Mouse (Mus musculus) embryonic facial prominence, embryonic 11.5 days (tissue): ENCODE measurements around the gene Ifit1bl2. TPM values are rescaled to one million over a fixed set of nuclear protein-coding genes. Genes with fewer than 3 reads are reported as not detected.
"Not testable (repeated sequence)": the region's sequence is repeated elsewhere in the genome, so short reads cannot be mapped to it uniquely, and the experiment has no call there.

ENCODE experiments used
- ATAC-seq: fragments of 200-750 bp; cut with Nextera tagmentation; replicated peaks from 2 replicates; pipeline ENCODE4 v1.8.0; 2017; ENCODE audit warnings: low read depth; ENCODE audit not compliant: insufficient number of reproducible peaks, low FRiP score, low TSS enrichment
- DNase-seq: peaks from one replicate; pipeline ENCODE4 v3.0.0-alpha.2; 2015; ENCODE audit warnings: low spot score
- H3K27ac ChIP-seq: fragments of 300-500 bp; sonication (generic); replicated peaks from 2 replicates; pipeline ENCODE4 v1.5.1; 2014; ENCODE audit warnings: mild to moderate bottlenecking, low read depth, low read length, control low read depth
- H3K27me3 ChIP-seq: fragments of 300-500 bp; sonication (generic); 2 replicates; pipeline ENCODE4 v1.6.1; 2014; ENCODE audit warnings: mild to moderate bottlenecking, low read length, moderate library complexity, mixed read lengths; ENCODE audit not compliant: control insufficient read depth, insufficient read depth
- H3K36me3 ChIP-seq: fragments of 300-500 bp; sonication (generic); replicated peaks from 2 replicates; pipeline ENCODE4 v1.6.1; 2014; ENCODE audit warnings: low read depth, mild to moderate bottlenecking, low read length, moderate library complexity, mixed read lengths; ENCODE audit not compliant: control insufficient read depth, insufficient read depth
- H3K4me1 ChIP-seq: fragments of 300-500 bp; sonication (generic); 2 replicates; pipeline ENCODE4 v1.6.1; 2014; ENCODE audit warnings: low read length, mixed read lengths; ENCODE audit not compliant: control insufficient read depth, insufficient read depth
- H3K4me2 ChIP-seq: fragments of 300-500 bp; sonication (generic); 2 replicates; pipeline ENCODE4 v1.6.1; 2014; ENCODE audit warnings: low read depth, mild to moderate bottlenecking, control low read depth, low read length, moderate library complexity
- H3K4me3 ChIP-seq: fragments of 300-500 bp; sonication (generic); 2 replicates; pipeline ENCODE4 v1.5.1; 2014; ENCODE audit warnings: low read depth, low read length, control low read depth
- H3K9ac ChIP-seq: fragments of 300-500 bp; sonication (generic); replicated peaks from 2 replicates; pipeline ENCODE4 v1.6.1; 2014; ENCODE audit warnings: mild to moderate bottlenecking, control low read depth, low read length
- H3K9me3 ChIP-seq: fragments of 300-500 bp; sonication (generic); replicated peaks from 2 replicates; pipeline ENCODE4 v1.6.1; 2016; ENCODE audit warnings: mild to moderate bottlenecking, low read length, inconsistent platforms, mixed read lengths; ENCODE audit not compliant: control insufficient read depth
- WGBS: fragments of 180-500 bp; shearing (Covaris S2); extraction: QIAGEN DNeasy Blood & Tissue Kit; methylation state at CpG from one replicate; pipeline ENCODE4 v1.1.7; 2014; 5-methylcytosine and 5-hydroxymethylcytosine counted together
- polyA plus RNA-seq: library from polyadenylated mRNA; unstranded; fragments of >200 nt; fragmentation: Nextera tagmentation; extraction: Ambion mirVana; gene quantifications from 2 replicates; pipeline ENCODE4 v1.2.1, GENCODE M21; 2014

The Ifit1bl2 gene
- polyA plus RNA-seq, 1 experiment from 2014 or later: 0.08 TPM

GRCm38 (mm10) chr19:34587898-34588692 lies 52.4 kb downstream of the Ifit1bl2 start:
- not testable (repeated sequence) for H3K9ac ChIP-seq, H3K36me3 ChIP-seq, H3K4me3 ChIP-seq, DNase-seq, ATAC-seq, H3K9me3 ChIP-seq, H3K4me1 ChIP-seq, H3K27ac ChIP-seq, H3K27me3 ChIP-seq, H3K4me2 ChIP-seq
- 79% methylated on average over 6 of the region's 12 CpGs for WGBS

GRCm38 (mm10) chr19:34585740-34586458 lies 54.6 kb downstream of the Ifit1bl2 start:
- H3K27me3 ChIP-seq, H3K36me3 ChIP-seq, H3K9me3 ChIP-seq, H3K4me2 ChIP-seq, H3K4me3 ChIP-seq, H3K4me1 ChIP-seq, H3K9ac ChIP-seq, H3K27ac ChIP-seq, ATAC-seq, DNase-seq: not testable (repeated sequence)
- 73% methylated on average over 5 of the region's 5 CpGs for WGBS

- DNase-seq, ATAC-seq: not testable (repeated sequence)
- 49% methylated on average over 2 of the region's 2 CpGs for whole genome bisulfite sequencing
Observed at GRCm38 (mm10) chr19:34583126-34583766, 57.3 kb downstream of the Ifit1bl2 start, which contains the start of gene Ifit3. Gene Ifit3 (plus strand): TSS chr19:34583531.

GRCm38 (mm10) chr19:34582696-34583095 lies 57.8 kb downstream of the Ifit1bl2 start:
- WGBS: 86% methylated on average over 2 of the region's 2 CpGs
- not testable (repeated sequence) for DNase-seq, ATAC-seq

More at GRCm38 (mm10) chr19:34583126-34583766, 57.3 kb downstream of the Ifit1bl2 start, which contains the start of gene Ifit3:
- not testable (repeated sequence) for H3K4me1 ChIP-seq, H3K9me3 ChIP-seq, H3K4me3 ChIP-seq, H3K4me2 ChIP-seq, H3K9ac ChIP-seq, H3K36me3 ChIP-seq, H3K27ac ChIP-seq, H3K27me3 ChIP-seq

GRCm38 (mm10) chr19:34577121-34577520 lies 63.4 kb downstream of the Ifit1bl2 start:
- Histone ChIP-seq H3K27ac (no peak overlapping the region), H3K4me2 (no peak overlapping the region), H3K4me1 (no peaks in the 10 kb centered on the region), H3K9ac (no peak overlapping the region), H3K9me3 (no peaks in the 10 kb centered on the region), H3K36me3 (no peaks in the 10 kb centered on the region), H3K4me3 (no peak overlapping the region), H3K27me3 (no peaks in the 10 kb centered on the region)
- ATAC-seq (no peak), DNase-seq (no peak)
- 70% methylated on average over 1 of the region's 1 CpGs for WGBS

More at GRCm38 (mm10) chr19:34582696-34583095, 57.8 kb downstream of the Ifit1bl2 start:
- not testable (repeated sequence) for H3K36me3 ChIP-seq, H3K27ac ChIP-seq, H3K9ac ChIP-seq, H3K4me3 ChIP-seq, H3K27me3 ChIP-seq, H3K4me1 ChIP-seq, H3K4me2 ChIP-seq, H3K9me3 ChIP-seq

GRCm38 (mm10) chr19:34573650-34574049 lies 66.9 kb downstream of the Ifit1bl2 start:
- Histone ChIP-seq H3K36me3 (no peaks in the 10 kb centered on the region), H3K27ac (no peak overlapping the region), H3K4me1 (no peaks in the 10 kb centered on the region), H3K9me3 (no peaks in the 10 kb centered on the region), H3K4me3 (no peak overlapping the region), H3K27me3 (no peaks in the 10 kb centered on the region), H3K4me2 (no peak overlapping the region), H3K9ac (no peak overlapping the region)
- DNase-seq (no peak), ATAC-seq (no peak)
- WGBS: 93% methylated on average over 5 of the region's 5 CpGs

GRCm38 (mm10) chr19:34571080-34571479 lies 69.5 kb downstream of the Ifit1bl2 start:
- Histone ChIP-seq H3K4me1 (no peaks in the 10 kb centered on the region), H3K4me3 (no peak overlapping the region), H3K9ac (no peak overlapping the region), H3K9me3 (no peaks in the 10 kb centered on the region), H3K4me2 (no peak overlapping the region), H3K27me3 (no peaks in the 10 kb centered on the region), H3K27ac (no peak overlapping the region), H3K36me3 (no peaks in the 10 kb centered on the region)
- ATAC-seq (no peak), DNase-seq (no peak)
- WGBS: 90% methylated on average over 1 of the region's 1 CpGs
